Mouse (Mus musculus) spleen, postnatal 4 days (tissue): ENCODE data around the gene Eif3j1.
"Not testable (repeated sequence)": the region's sequence is repeated elsewhere in the genome, so short reads cannot be mapped to it uniquely, and the experiment has no call there.

Source experiments
- DNase-seq, 2 experiments: peaks; one replicate each; pipeline ENCODE4 v3.0.0; 2022; ENCODE audit warnings: low spot score in 2 of 2

The Eif3j1 gene

DNA sequence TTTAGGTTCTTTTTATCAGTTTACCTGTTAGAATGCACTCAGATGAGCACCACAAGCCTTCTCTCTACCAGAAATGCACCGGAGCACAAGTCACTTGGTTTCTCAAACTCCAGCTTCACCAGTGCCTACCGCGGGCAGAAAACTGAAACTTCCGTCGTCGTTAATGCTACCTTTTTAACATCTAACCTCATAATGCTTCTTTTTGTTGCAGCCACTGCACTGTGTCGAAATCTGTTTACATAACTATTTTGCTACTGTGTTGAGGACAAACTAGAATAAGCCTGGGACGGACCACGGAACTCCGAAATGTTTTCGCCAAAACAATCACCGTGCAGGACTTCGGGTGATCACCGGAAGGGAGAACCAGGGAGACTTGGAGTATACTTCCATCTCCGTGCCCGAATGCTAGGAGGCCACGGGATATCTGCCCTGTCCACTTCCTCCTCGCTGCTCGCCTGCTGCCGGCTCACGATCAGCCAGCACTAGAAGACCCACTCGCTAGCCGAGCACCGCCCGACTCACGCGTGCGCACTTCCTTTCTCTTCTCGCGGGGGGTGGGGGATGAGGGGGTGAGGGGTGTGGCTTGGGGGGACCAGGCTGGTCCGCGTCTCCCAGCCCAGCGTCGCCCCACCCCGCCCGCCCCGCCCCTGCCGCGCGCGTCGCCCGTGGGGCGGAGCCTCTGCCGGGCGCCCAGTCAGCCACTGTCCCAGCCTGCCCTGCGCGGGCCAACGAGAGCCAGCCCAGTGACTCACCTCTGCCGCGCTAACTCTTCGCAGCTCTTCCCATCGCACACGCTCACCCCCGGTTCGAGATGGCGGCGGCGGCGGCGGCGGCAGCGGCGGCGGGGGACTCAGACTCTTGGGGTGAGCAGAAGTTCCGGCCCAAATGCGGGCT lies at the start of gene Eif3j1:
Gene Eif3j1, plus strand, starts transcription at position 685 of the 894 bp plus-strand sequence.
- peak; percentile 91 to 96 for DNase-seq

DNA sequence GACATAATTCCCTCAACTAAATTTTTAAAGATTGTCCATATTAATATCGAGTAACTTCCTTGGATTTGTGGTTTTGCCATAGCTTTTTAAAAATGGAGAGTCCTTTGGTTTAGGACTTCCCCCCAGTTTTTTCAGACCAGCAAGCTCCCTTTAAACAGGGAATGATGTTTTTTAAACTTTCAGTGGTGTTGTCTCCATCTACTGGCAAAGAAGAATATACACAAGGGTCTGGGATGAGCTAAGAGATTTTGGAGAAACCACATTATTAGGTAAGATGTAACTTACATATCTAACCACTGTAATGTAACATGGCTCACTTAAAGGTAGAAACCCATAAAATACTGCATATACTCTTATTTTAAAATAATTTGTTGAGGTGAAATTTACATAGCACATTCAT lies 32.6 kb upstream of the Eif3j1 start:
- DNase-seq, result no peak

DNA sequence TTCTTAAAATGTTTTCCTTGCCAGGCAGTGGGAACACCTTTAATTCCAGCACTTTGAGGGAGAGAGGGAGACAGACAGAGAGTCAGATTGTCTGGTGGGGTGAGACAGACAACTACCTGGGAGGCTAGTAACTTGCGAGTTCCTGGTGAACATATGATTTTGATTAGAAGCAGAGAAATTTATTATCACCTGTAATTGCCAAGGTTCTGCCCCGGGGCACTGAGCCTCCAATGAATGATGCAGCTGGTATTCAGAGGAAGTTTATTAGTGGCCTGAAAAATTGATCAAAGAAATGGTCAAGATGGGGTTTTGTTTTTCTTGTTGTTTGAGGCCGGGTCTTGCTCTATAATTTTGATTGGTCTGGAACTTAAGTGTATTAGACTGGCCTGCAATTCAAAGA lies 19.5 kb upstream of the Eif3j1 start:
- no peak for DNase-seq

GRCm38 (mm10) chr2:122011441-122011840 lies 16.9 kb upstream of the Eif3j1 start:
- no peak for DNase-seq

DNA sequence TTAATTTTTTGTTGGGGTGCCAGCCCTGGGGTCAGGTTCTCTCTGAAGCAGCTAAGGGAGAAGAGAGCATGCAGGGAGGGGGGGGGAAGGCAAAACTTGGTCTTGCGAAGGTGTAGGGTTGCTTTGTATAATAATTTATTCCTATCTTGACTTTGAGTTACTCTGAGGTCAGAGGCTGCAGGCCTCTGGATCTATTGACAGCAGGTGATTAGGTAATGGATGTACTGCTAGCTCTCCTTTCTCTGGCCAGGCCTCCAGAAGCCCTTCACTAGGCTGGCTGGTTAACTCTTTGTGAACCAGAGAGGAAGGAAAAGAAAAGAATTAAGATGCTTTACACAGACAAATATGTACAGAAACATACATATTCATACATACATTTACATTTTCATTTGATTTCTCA lies 9.6 kb upstream of the Eif3j1 start:
- no peak for DNase-seq

DNA sequence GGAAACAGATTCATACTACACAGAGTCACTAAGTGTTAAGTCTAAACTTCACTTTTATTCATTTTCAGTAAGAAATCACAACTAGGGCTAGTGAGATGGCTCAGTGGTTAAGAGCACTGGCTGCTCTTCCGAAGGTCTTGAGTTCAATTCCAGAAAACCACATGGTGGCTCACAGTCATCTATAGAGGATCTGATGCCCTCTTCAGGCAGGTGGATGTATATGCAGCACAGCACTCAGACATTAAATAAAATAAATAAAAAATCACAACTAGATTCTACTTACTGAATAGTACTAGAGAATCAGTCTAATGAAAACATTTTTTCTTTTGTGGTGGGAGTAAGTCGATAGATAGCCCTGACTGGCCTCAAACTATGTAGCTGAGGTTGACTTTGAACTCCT lies 6.1 kb upstream of the Eif3j1 start:
- no peak for DNase-seq

GRCm38 (mm10) chr2:122027091-122027490 lies 1.3 kb upstream of the Eif3j1 start:
- not testable (repeated sequence) for DNase-seq

DNA sequence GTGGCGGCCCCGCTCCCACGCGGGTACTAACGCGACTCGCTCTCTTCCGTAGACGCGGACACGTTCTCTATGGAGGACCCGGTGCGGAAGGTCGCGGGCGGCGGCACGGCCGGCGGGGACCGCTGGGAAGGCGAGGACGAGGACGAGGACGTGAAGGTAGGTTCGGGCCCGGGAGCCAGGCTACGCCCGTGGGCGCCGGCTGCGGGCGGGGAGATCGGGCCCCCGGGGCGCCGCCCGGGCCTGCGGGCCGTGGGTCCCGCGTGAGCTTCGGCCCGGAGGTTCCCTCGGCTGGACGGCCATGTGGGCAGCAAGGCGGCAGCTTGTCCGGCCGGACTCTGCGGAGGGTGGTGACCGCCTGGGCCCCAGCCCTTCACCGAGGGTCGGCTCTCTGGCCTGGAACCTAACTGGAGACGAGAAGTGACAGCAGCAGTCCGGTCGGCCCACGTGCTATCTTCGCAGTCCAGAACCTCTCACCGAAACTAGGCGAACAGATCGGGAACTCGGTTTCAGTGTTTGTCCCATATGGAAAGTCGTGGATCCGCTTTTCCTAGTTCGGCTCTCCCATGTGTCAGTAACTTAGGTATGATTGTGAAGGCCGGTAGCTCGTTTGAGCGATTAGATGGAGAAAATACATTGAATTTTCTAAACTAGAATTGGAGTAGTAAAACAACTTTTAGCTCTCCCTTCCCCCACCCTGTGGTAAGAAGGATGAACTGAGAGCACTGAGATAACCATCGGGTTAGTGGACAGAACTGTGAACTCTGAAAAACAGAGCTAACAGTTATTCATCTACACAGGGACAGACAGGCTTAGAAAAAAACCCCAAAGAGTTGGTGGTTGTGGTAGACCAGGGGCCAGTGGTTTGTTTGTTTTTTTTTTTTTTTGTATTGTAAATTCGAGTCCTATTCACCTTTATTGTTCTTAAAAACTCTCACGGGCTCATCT lies 682 bp downstream of the Eif3j1 start:
- peak in 1 of 2 experiments; percentile 55 for DNase-seq

DNA sequence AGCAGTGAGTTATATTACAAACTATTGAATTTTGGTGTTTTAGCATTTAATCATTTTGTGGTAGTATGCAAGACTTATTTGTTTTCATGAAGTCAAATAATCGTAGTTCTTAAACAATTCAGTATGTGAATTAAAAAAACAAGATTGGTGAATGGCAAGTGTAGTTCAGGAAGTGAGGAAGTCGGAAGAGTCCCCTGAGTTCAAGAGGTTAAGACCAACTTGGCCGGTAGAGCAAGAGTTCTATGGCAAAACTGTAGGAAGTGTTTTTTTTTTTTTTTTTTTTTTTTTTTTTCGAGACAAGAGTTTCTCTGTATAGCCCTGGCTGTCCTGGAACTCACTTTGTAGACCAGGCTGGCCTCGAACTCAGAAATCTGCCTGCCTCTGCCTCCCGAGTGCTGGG lies 3.6 kb downstream of the Eif3j1 start:
- peak in 1 of 2 experiments; percentile 40 for DNase-seq

- no peak for DNase-seq
Observed at GRCm38 (mm10) chr2:122036064-122036463, 7.7 kb downstream of the Eif3j1 start.

GRCm38 (mm10) chr2:122043926-122044325 lies 15.6 kb downstream of the Eif3j1 start:
- DNase-seq, result no peak

GRCm38 (mm10) chr2:122059365-122060115 lies 31.2 kb downstream of the Eif3j1 start:
- no peak for DNase-seq

GRCm38 (mm10) chr2:122065200-122065969 lies 37.0 kb downstream of the Eif3j1 start:
- DNase-seq, result no peak

DNA sequence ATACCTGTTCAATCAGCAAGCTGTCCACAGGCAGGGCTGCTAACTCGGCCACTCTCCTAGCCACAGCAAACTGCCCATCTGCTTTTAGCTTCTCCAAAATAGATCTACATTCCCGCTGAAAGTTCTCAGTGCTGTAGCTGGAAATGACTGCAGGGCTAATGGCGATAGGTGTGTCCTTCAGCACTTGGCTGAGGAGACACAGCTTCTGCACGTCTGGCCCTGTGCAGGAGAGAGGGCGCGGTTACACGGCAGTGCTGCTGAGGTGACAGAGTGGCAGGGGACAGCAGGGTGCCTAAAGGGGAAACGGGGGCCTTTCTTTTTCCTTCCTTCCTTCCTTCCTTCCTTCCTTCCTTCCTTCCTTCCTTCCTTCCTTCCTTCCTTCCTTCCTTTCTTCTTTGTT lies 37.9 kb downstream of the Eif3j1 start:
- no peak for DNase-seq

DNA sequence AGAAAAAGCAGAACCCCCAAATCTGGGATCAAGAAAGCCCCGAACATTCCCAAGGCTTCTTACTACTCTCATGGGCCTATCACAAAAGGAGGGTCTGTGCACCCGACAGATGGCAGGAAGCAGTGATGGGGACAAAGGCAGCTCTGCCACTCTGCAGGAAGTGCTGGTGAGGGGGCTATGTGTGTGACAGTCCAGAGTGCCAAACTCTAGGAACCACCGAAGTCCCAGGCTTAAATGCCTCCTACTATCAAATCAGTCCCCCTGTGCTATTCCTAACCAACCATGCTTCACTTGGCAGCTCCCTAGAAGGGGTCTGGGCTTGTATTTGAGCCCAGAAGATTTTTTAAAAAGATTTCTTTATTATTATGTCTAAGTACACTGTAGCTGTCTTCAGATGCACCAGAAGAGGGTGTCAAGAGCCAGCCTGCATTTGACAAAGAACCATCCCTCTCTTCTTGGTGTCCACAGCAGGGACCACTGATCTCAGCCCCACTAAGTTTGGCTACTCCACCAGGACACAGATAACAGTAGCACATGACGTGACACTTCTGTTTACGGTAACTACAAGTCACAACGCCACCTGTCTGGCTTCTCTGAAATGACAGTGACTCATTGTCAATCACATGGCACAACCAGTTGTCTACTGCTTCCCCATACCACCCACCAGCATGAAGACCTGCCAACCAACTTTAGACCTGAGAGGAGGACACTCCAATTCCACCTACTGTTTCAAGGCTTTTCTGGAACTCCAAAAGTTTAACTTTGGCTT lies 41.0 kb downstream of the Eif3j1 start:
- DNase-seq, result no peak

- peak; percentile 57 to 86 for DNase-seq
Observed at GRCm38 (mm10) chr2:122069922-122070321, 41.6 kb downstream of the Eif3j1 start.

GRCm38 (mm10) chr2:122081728-122082456 lies 53.5 kb downstream of the Eif3j1 start:
- DNase-seq, result no peak

GRCm38 (mm10) chr2:122086446-122086845 lies 58.1 kb downstream of the Eif3j1 start:
- no peak for DNase-seq

DNA sequence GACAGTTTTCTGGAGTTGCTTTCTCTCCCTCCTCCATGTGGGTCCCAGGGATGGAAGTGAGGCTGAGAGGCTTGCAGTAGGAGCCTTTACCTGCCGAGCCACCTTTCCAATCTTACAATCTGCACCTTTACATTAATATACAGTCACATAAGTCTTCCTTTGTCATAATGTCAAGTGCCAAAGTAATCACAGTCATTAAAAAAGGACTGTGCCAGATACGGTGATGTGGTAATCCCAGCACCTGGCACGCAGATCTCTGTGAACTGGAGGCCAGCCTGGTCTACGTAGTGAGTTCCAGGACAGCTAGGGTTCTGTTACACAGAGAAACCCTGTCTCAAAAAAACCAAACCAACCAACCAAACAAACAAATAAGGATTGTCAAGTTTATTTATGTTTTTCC lies 65.5 kb downstream of the Eif3j1 start:
- no peak for DNase-seq
